Mouse (Mus musculus) mouse trophoblast stem cell (cell line): ENCODE measurements at regions not wholly inside any gene's neighbourhood (a gene's known extent, or its start where the extent isn't known, plus 50 kb on each side); places are given as distances from the start of the nearest gene placed in this dataset.

Source experiments
- in situ Hi-C, 2 experiments: fragments of 300-500 bp; cut with MseI, MboI; formaldehyde crosslinking; loops; 2 replicates in 1 of 2; 3 replicates in 1 of 2; pipeline ENCODE4 v1.15.1; 2025

- in situ Hi-C loops = no loop called here
Measured at GRCm38 (mm10) chr1:137017642-137018041, 57.4 kb upstream of the Nr5a2 start.

DNA sequence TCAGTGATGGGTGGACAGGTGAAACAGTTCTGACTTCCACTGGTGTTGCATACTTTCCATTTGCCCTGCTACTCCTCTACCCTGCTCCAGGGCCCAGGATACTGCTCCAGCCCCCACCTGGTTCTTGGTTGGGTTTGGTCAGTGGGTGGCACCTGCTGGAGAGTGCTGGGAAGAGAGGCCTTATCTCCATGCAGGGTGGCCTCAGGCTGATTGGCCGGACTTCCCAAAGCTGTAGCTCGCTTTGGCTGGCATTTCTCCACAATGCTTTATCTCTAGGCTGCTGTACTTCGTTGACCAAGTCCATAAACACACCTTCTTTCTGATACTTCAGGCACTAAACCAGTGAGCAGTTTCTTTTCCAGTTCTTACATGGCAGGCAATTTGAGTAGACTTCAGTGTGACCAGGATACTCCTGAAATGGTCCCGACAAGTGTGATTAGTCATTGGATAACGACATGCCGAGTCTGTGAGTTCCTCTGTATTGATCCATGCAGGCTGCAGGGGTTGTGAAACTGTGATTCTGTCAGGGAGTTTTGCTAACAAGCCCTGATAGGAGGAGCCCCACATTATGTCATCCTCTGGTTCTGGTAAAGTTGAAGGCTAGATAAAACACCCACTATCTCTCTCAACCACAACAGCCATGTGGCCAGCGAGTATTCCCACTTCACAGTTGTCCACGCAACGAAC is 50.1 kb upstream of the Nr5a2 start:
- in situ Hi-C loops = no loop called here
